Mouse (Mus musculus): Measurements from ENCODE around the gene Rab3gap1. TPM values are rescaled to one million over a fixed set of nuclear protein-coding genes. Genes with fewer than 3 reads are reported as not detected.

Rab3gap1 gene
- polyA plus RNA-seq, 1 experiment from 2014 or later = 28.5 TPM

- H3K4me3 ChIP-seq (ENCODE audit: low read depth, low read length) = no peak overlapping the region
- no peak overlapping the region for H3K9ac ChIP-seq (replicated peaks; ENCODE audit: low read depth, low read length)
- ATAC-seq (ENCODE audit: low read depth) = no peak
- H3K27ac ChIP-seq (ENCODE audit: low read depth, low read length) = no peak overlapping the region; the same call in 1 of the 2 replicates
- H3K9me3 ChIP-seq (ENCODE audit: control insufficient read depth, low read length) = no peaks in the 10 kb centered on the region
- H3K27me3 ChIP-seq (ENCODE audit: control insufficient read depth, insufficient read depth, low read length) = no peaks in the 10 kb centered on the region
- H3K4me1 ChIP-seq (ENCODE audit: control insufficient read depth, insufficient read depth, low read length) = no peaks in the 10 kb centered on the region
- H3K36me3 ChIP-seq (ENCODE audit: control insufficient read depth, insufficient read depth, low read length) = no peaks in the 10 kb centered on the region
- no peak overlapping the region for H3K4me2 ChIP-seq (ENCODE audit: low read depth, low read length)
- WGBS = 42% methylated on average over 7 of the region's 7 CpGs
Measured at GRCm38 (mm10) chr1:127959312-127959718, 90.7 kb downstream of the Rab3gap1 start.

GRCm38 (mm10) chr1:127961140-127961539 is 92.6 kb downstream of the Rab3gap1 start:
- 87% methylated on average over 1 of the region's 1 CpGs for WGBS
- H3K36me3 ChIP-seq (ENCODE audit: control insufficient read depth, insufficient read depth, low read length) = no peaks in the 10 kb centered on the region
- H3K4me3 ChIP-seq (ENCODE audit: low read depth, low read length) = no peak overlapping the region
- no peaks in the 10 kb centered on the region for H3K4me1 ChIP-seq (ENCODE audit: control insufficient read depth, insufficient read depth, low read length)
- no peak overlapping the region for H3K27ac ChIP-seq (ENCODE audit: low read depth, low read length)
- H3K27me3 ChIP-seq (ENCODE audit: control insufficient read depth, insufficient read depth, low read length) = no peaks in the 10 kb centered on the region
- ATAC-seq (ENCODE audit: low read depth) = no peak
- H3K4me2 ChIP-seq (ENCODE audit: low read depth, low read length) = no peak overlapping the region
- H3K9me3 ChIP-seq (ENCODE audit: control insufficient read depth, low read length) = no peaks in the 10 kb centered on the region
- no peak overlapping the region for H3K9ac ChIP-seq (replicated peaks; ENCODE audit: low read depth, low read length)

GRCm38 (mm10) chr1:127963326-127963725 is 94.8 kb downstream of the Rab3gap1 start:
- Histone ChIP-seq H3K4me1 (ENCODE audit: control insufficient read depth, insufficient read depth, low read length) (no peaks in the 10 kb centered on the region), H3K27me3 (ENCODE audit: control insufficient read depth, insufficient read depth, low read length) (no peaks in the 10 kb centered on the region), H3K4me2 (ENCODE audit: low read depth, low read length) (no peak overlapping the region), H3K9me3 (ENCODE audit: control insufficient read depth, low read length) (no peaks in the 10 kb centered on the region), H3K4me3 (ENCODE audit: low read depth, low read length) (no peak overlapping the region), H3K27ac (ENCODE audit: low read depth, low read length) (no peak overlapping the region), H3K36me3 (ENCODE audit: control insufficient read depth, insufficient read depth, low read length) (no peaks in the 10 kb centered on the region), H3K9ac (replicated peaks; ENCODE audit: low read depth, low read length) (no peak overlapping the region)
- WGBS = 93% methylated on average over 3 of the region's 3 CpGs
- no peak for ATAC-seq (ENCODE audit: low read depth)

GRCm38 (mm10) chr1:127970870-127971269 is 102.3 kb downstream of the Rab3gap1 start:
- no peaks in the 10 kb centered on the region for H3K27me3 ChIP-seq (ENCODE audit: control insufficient read depth, insufficient read depth, low read length)
- H3K9me3 ChIP-seq (ENCODE audit: control insufficient read depth, low read length) = no peaks in the 10 kb centered on the region
- no peak overlapping the region for H3K9ac ChIP-seq (replicated peaks; ENCODE audit: low read depth, low read length)
- WGBS = 91% methylated on average over 4 of the region's 4 CpGs
- no peaks in the 10 kb centered on the region for H3K4me1 ChIP-seq (ENCODE audit: control insufficient read depth, insufficient read depth, low read length)
- no peaks in the 10 kb centered on the region for H3K36me3 ChIP-seq (ENCODE audit: control insufficient read depth, insufficient read depth, low read length)
- ATAC-seq (ENCODE audit: low read depth) = no peak
- H3K4me2 ChIP-seq (ENCODE audit: low read depth, low read length) = no peak overlapping the region
- no peak overlapping the region for H3K27ac ChIP-seq (ENCODE audit: low read depth, low read length)
- H3K4me3 ChIP-seq (ENCODE audit: low read depth, low read length) = no peak overlapping the region

- ATAC-seq (ENCODE audit: low read depth) = no peak
- H3K27me3 ChIP-seq (ENCODE audit: control insufficient read depth, insufficient read depth, low read length) = no peaks in the 10 kb centered on the region
- H3K36me3 ChIP-seq (ENCODE audit: control insufficient read depth, insufficient read depth, low read length) = no peaks in the 10 kb centered on the region
- H3K27ac ChIP-seq (ENCODE audit: low read depth, low read length) = no peak overlapping the region
- no peak overlapping the region for H3K4me2 ChIP-seq (ENCODE audit: low read depth, low read length)
- no peak overlapping the region for H3K9ac ChIP-seq (replicated peaks; ENCODE audit: low read depth, low read length)
- no peak overlapping the region for H3K4me3 ChIP-seq (ENCODE audit: low read depth, low read length)
- whole genome bisulfite sequencing = 88% methylated on average over 4 of the region's 4 CpGs
- H3K9me3 ChIP-seq (ENCODE audit: control insufficient read depth, low read length) = no peaks in the 10 kb centered on the region
- H3K4me1 ChIP-seq (ENCODE audit: control insufficient read depth, insufficient read depth, low read length) = no peaks in the 10 kb centered on the region
Measured at GRCm38 (mm10) chr1:127974082-127974481, 105.5 kb downstream of the Rab3gap1 start.

GRCm38 (mm10) chr1:127975676-127976075 is 107.1 kb downstream of the Rab3gap1 start:
- 72% methylated on average over 2 of the region's 2 CpGs for WGBS
- ATAC-seq (ENCODE audit: low read depth) = no peak
- H3K27me3 ChIP-seq (ENCODE audit: control insufficient read depth, insufficient read depth, low read length) = no peaks in the 10 kb centered on the region
- H3K9ac ChIP-seq (replicated peaks; ENCODE audit: low read depth, low read length) = no peak overlapping the region
- no peaks in the 10 kb centered on the region for H3K4me1 ChIP-seq (ENCODE audit: control insufficient read depth, insufficient read depth, low read length)
- no peak overlapping the region for H3K27ac ChIP-seq (ENCODE audit: low read depth, low read length)
- H3K9me3 ChIP-seq (ENCODE audit: control insufficient read depth, low read length) = no peaks in the 10 kb centered on the region
- H3K4me2 ChIP-seq (ENCODE audit: low read depth, low read length) = no peak overlapping the region
- H3K4me3 ChIP-seq (ENCODE audit: low read depth, low read length) = no peak overlapping the region
- H3K36me3 ChIP-seq (ENCODE audit: control insufficient read depth, insufficient read depth, low read length) = no peaks in the 10 kb centered on the region

- ATAC-seq (ENCODE audit: low read depth) = no peak
- H3K9ac ChIP-seq (replicated peaks; ENCODE audit: low read depth, low read length) = no peak overlapping the region
Measured at GRCm38 (mm10) chr1:127976106-127976505, 107.5 kb downstream of the Rab3gap1 start.

GRCm38 (mm10) chr1:127978125-127978524 is 109.6 kb downstream of the Rab3gap1 start:
- Histone ChIP-seq H3K9me3 (ENCODE audit: control insufficient read depth, low read length) (no peaks in the 10 kb centered on the region), H3K9ac (replicated peaks; ENCODE audit: low read depth, low read length) (no peak overlapping the region), H3K4me2 (ENCODE audit: low read depth, low read length) (no peak overlapping the region), H3K27ac (ENCODE audit: low read depth, low read length) (no peak overlapping the region), H3K4me1 (ENCODE audit: control insufficient read depth, insufficient read depth, low read length) (no peaks in the 10 kb centered on the region), H3K4me3 (ENCODE audit: low read depth, low read length) (no peak overlapping the region), H3K36me3 (ENCODE audit: control insufficient read depth, insufficient read depth, low read length) (no peaks in the 10 kb centered on the region), H3K27me3 (ENCODE audit: control insufficient read depth, insufficient read depth, low read length) (no peaks in the 10 kb centered on the region)
- WGBS = 85% methylated on average over 1 of the region's 1 CpGs
- no peak for ATAC-seq (ENCODE audit: low read depth)

More at GRCm38 (mm10) chr1:127976106-127976505, 107.5 kb downstream of the Rab3gap1 start:
- H3K9me3 ChIP-seq (ENCODE audit: control insufficient read depth, low read length) = no peaks in the 10 kb centered on the region
- no peaks in the 10 kb centered on the region for H3K4me1 ChIP-seq (ENCODE audit: control insufficient read depth, insufficient read depth, low read length)
- no peaks in the 10 kb centered on the region for H3K27me3 ChIP-seq (ENCODE audit: control insufficient read depth, insufficient read depth, low read length)
- H3K27ac ChIP-seq (ENCODE audit: low read depth, low read length) = no peak overlapping the region
- H3K4me3 ChIP-seq (ENCODE audit: low read depth, low read length) = no peak overlapping the region
- WGBS = 87% methylated on average over 6 of the region's 6 CpGs
- H3K4me2 ChIP-seq (ENCODE audit: low read depth, low read length) = no peak overlapping the region
- H3K36me3 ChIP-seq (ENCODE audit: control insufficient read depth, insufficient read depth, low read length) = no peaks in the 10 kb centered on the region

GRCm38 (mm10) chr1:127980911-127981559 is 112.5 kb downstream of the Rab3gap1 start:
- Histone ChIP-seq H3K4me2 (ENCODE audit: low read depth, low read length) (no peak overlapping the region), H3K9ac (replicated peaks; ENCODE audit: low read depth, low read length) (no peak overlapping the region), H3K4me3 (ENCODE audit: low read depth, low read length) (no peak overlapping the region), H3K9me3 (ENCODE audit: control insufficient read depth, low read length) (no peaks in the 10 kb centered on the region), H3K27me3 (ENCODE audit: control insufficient read depth, insufficient read depth, low read length) (no peaks in the 10 kb centered on the region), H3K36me3 (ENCODE audit: control insufficient read depth, insufficient read depth, low read length) (no peaks in the 10 kb centered on the region), H3K27ac (ENCODE audit: low read depth, low read length) (no peak overlapping the region), H3K4me1 (ENCODE audit: control insufficient read depth, insufficient read depth, low read length) (no peaks in the 10 kb centered on the region)
- no peak for ATAC-seq (ENCODE audit: low read depth)
- WGBS = 62% methylated on average over 2 of the region's 2 CpGs

Data from neural tube, embryonic 14.5 days (tissue).